ENCODE assay signal across 16 mouse cellular contexts in genomic region chr13:107485400-107486017, GRCm38 (mm10).
DNase-seq lines count a peak whose midpoint lies in the region; ATAC-seq lines count a peak whose summit lies in the region.
"Had no signal": no experiment of that assay in that cellular context is flagged by ENCODE, and none has a peak within 500 bp of the region (broad histone marks: within the 10 kb centered on the region; RNA-seq: fewer than 3 reads in every experiment).

No protein-coding gene starts in this region.

- H3K4me3 ChIP-seq in neural tube, embryonic 15.5 days (replicated peaks) = no peak overlapping the region
- H3K4me3 ChIP-seq in embryonic facial prominence, embryonic 11.5 days (ENCODE audit: low read depth, low read length) = no peak overlapping the region
- H3K4me3 ChIP-seq: heart, embryonic 12.5 days; hindbrain, embryonic 10.5 days; midbrain, embryonic 13.5 days; neural tube, embryonic 13.5 days had no signal

- no peak overlapping the region for H3K9ac ChIP-seq in neural tube, embryonic 15.5 days (replicated peaks)
- no peak overlapping the region for H3K9ac ChIP-seq in embryonic facial prominence, embryonic 11.5 days (replicated peaks; ENCODE audit: low read length)
- H3K9ac ChIP-seq: heart, embryonic 12.5 days; midbrain, embryonic 13.5 days; neural tube, embryonic 13.5 days had no signal

- no peaks in the 10 kb centered on the region for H3K9me3 ChIP-seq in neural tube, embryonic 15.5 days (replicated peaks)
- H3K9me3 ChIP-seq in embryonic facial prominence, embryonic 11.5 days (replicated peaks; ENCODE audit: control insufficient read depth, low read length) = no peaks in the 10 kb centered on the region
- H3K9me3 ChIP-seq: heart, embryonic 12.5 days; hindbrain, embryonic 10.5 days; midbrain, embryonic 13.5 days; neural tube, embryonic 13.5 days had no signal

- no peaks in the 10 kb centered on the region for H3K27me3 ChIP-seq in neural tube, embryonic 15.5 days (replicated peaks)
- no peaks in the 10 kb centered on the region for H3K27me3 ChIP-seq in embryonic facial prominence, embryonic 11.5 days (ENCODE audit: control insufficient read depth, insufficient read depth, low read length)
- H3K27me3 ChIP-seq: heart, embryonic 12.5 days; neural tube, embryonic 13.5 days had no signal

- H3K4me2 ChIP-seq in neural tube, embryonic 15.5 days = no peak overlapping the region
- H3K4me2 ChIP-seq in embryonic facial prominence, embryonic 11.5 days (ENCODE audit: low read depth, low read length) = no peak overlapping the region
- H3K4me2 ChIP-seq: heart, embryonic 12.5 days; midbrain, embryonic 13.5 days; neural tube, embryonic 13.5 days had no signal

- peak; percentile 21 for DNase-seq in embryo, embryonic 11 days
- DNase-seq in embryo, embryonic 10 days (ENCODE audit: low spot score) = no peak
- DNase-seq in neural tube, embryonic 10.5 days (ENCODE audit: extremely low spot score, low spot score) = no peak
- peak; percentile 46 for DNase-seq in embryonic facial prominence, embryonic 11.5 days (ENCODE audit: low spot score)
- DNase-seq in layer of hippocampus, postnatal 36 days = no peak
- DNase-seq in embryo, embryonic 9.5 days (ENCODE audit: extremely low spot score) = no peak
- DNase-seq: cerebellum, adult 8-10 months; gastrocnemius, postnatal 14 days; kidney, adult 2 months; thymus, adult 2 months had no signal

- H3K27ac ChIP-seq in neural tube, embryonic 15.5 days (replicated peaks) = no peak overlapping the region
- H3K27ac ChIP-seq in embryonic facial prominence, embryonic 11.5 days (replicated peaks; ENCODE audit: low read depth, low read length) = no peak overlapping the region
- H3K27ac ChIP-seq: hindbrain, embryonic 10.5 days; midbrain, embryonic 13.5 days; neural tube, embryonic 13.5 days had no signal

- no peaks in the 10 kb centered on the region for H3K36me3 ChIP-seq in neural tube, embryonic 15.5 days
- no peaks in the 10 kb centered on the region for H3K36me3 ChIP-seq in embryonic facial prominence, embryonic 11.5 days (replicated peaks; ENCODE audit: control insufficient read depth, insufficient read depth, low read depth, low read length)
- H3K36me3 ChIP-seq: heart, embryonic 12.5 days; hindbrain, embryonic 10.5 days; midbrain, embryonic 13.5 days; neural tube, embryonic 13.5 days had no signal

- WGBS in neural tube, embryonic 15.5 days = 69% methylated on average over 4 of the region's 4 CpGs
- 57% methylated on average over 4 of the region's 4 CpGs for WGBS in embryonic facial prominence, embryonic 11.5 days

- ATAC-seq in neural tube, embryonic 15.5 days (ENCODE audit: low FRiP score) = peak; percentile 25; the same call in 1 of the 2 replicates
- ATAC-seq in embryonic facial prominence, embryonic 11.5 days (replicated peaks; ENCODE audit: insufficient number of reproducible peaks, low FRiP score, low TSS enrichment, low read depth) = no peak; the same call in 1 of the 2 replicates
- no peak for ATAC-seq in megakaryocyte, adult 5-6 weeks (ENCODE audit: poor library complexity, severe bottlenecking)

- peaks cover 15% of the 10 kb centered on the region for H3K4me1 ChIP-seq in neural tube, embryonic 15.5 days
- H3K4me1 ChIP-seq in embryonic facial prominence, embryonic 11.5 days (ENCODE audit: control insufficient read depth, insufficient read depth, low read length) = peaks cover 3% of the 10 kb centered on the region

Comparison
In these comparisons a context has a peak if more than half of its experiments do, and no peak if none do; other contexts are left out.
1. DNase-seq: peak in embryo, embryonic 11 days (single experiment) and embryonic facial prominence, embryonic 11.5 days (single experiment); none in embryo, embryonic 10 days (single experiment), neural tube, embryonic 10.5 days (single experiment), layer of hippocampus, postnatal 36 days (0 of 2) and embryo, embryonic 9.5 days (single experiment).